Comparison of ENCODE assay signal across 2 mouse cellular contexts in the genomic region with DNA sequence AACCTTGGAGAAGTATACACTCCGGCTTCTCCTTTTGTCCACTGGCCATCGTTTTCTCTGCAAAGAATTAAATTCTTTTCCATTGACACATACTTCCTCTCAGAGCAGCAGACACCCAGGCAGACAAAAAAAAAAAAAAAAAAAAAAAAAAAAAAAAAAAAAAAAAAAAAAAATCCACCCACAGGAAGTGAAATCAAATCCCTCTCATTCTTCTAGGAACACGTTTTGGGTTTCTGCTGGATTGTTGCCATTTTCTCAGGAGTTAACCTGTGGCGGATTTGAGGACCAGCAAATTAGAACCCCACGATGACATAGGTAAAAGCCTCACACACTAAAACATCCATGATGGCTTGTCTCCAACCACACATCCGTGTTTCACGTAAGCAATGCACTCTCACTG.
TF ChIP-seq lines count a peak whose summit lies in the region.

No protein-coding gene starts in this region.

TF ChIP-seq in MEL, 35 proteins besides CTCF, POLR2A, EP300 and RAD21:
- TF ChIP-seq JUND (IDR thresholded peaks at IDR 0.05; ENCODE audit: low read depth, low read length) (no peak), ZNF384 (IDR thresholded peaks at IDR 0.05; ENCODE audit: low read depth, low read length) (peak; percentile 50; the same call in 1 of the 2 replicates)
TF ChIP-seq in MEL: peak in this region for 1.

TF ChIP-seq in myocyte, 11 proteins besides CTCF, POLR2A, EP300 and RAD21:
- TF ChIP-seq REST (IDR thresholded peaks at IDR 0.05; ENCODE audit: insufficient read depth, insufficient read length) (no peak), TCF3 (IDR thresholded peaks at IDR 0.05; ENCODE audit: insufficient read length, low read depth) (no peak), MYOG (IDR thresholded peaks at IDR 0.05; ENCODE audit: control insufficient read depth in 1 of 3, insufficient read depth in 1 of 3, insufficient read length in 2 of 3, low read depth in 2 of 3) (no peak), CEBPB (IDR thresholded peaks at IDR 0.05; ENCODE audit: insufficient read depth, poor library complexity, severe bottlenecking) (no peak)
